8 mouse cellular contexts compared by ENCODE assay signal in the genomic region with DNA sequence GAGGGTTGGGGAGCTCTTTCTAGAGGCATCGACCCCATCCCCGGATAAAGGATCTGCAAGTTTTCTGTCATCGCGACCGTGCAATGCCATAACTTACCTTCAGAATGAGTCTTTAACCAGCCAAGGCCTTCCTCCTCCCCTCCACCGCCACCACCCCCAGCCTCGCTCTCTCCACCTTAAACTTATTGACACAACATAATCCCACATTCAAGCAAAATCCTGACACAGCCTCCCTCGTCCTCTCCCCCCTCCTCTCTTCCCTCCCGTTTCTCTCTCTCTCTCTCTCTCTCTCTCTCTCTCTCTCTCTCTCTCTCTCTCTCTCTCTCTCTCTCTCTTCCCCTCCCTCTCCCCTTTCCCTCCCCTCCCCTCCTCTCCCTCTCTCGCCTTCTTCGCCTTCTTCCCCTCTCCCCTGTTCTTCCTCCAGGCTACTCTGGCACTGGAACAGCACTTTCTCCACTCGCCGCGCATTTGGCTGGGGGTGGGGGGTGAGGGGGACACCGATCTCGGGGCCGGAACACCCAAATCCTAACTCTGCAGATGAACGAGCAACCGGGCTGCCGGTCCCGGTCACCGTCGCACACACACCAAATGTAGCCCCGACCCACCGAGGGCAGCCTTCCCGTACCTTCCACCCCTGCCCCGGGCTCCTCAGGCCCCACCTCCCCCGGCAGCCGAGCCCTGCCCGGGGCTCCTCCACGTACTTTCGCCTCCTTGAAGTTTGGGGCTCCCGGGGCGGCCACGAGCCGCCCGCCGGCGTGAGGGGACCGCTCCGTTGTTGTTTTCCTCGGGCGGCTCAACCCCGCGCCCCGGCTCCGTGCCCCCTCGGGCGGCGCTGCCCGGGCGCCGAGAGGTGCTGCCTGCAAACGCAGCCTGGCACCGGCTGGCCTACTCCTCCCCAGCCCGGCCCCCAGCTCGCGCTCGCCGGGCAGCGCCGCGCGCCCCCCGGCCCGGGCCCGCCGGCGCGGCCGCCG. TPM values are rescaled to one million over a fixed set of nuclear protein-coding genes. Genes with fewer than 3 reads are reported as not detected.
DNase-seq lines count a peak whose midpoint lies in the region; ATAC-seq and TF ChIP-seq lines count a peak whose summit lies in the region.

No protein-coding gene starts in this region.

- no peaks in the 10 kb centered on the region for H3K27me3 ChIP-seq in Patski
- H3K27me3 ChIP-seq in hindbrain, embryonic 13.5 days, result no peaks in the 10 kb centered on the region

- CTCF ChIA-PET in Patski (lab: Charles Lee), result interaction anchor here (0.6 kb wide), 1 partner anchor 98 kb away, joined by 3 read pairs; no protein-coding TSS in a partner anchor

- ATAC-seq in Patski, result peak; percentile 48
- peak; percentile 72 for ATAC-seq in hindbrain, embryonic 13.5 days (ENCODE audit: low FRiP score)
- peak; percentile 9; the same call in 1 of the 2 replicates for ATAC-seq in megakaryocyte, adult 5-6 weeks (ENCODE audit: poor library complexity, severe bottlenecking)

- no peak for DNase-seq in Patski (ENCODE audit: low read depth, low spot score)
- DNase-seq in cerebellum, adult 8-10 months, result peak; percentile 59
- DNase-seq in frontal cortex, postnatal 10 days (ENCODE audit: low spot score in 2 of 2), result peak; percentile 16 to 49
- peak; percentile 3 to 55 for DNase-seq in left cerebral cortex, postnatal 10 days (ENCODE audit: extremely low spot score in 1 of 2, low spot score in 2 of 2)
- DNase-seq in right cerebral cortex, adult 2 months (ENCODE audit: low spot score in 2 of 2), result peak; percentile 14 to 48
- peak; percentile 41 for DNase-seq in urinary bladder, postnatal 25 days (ENCODE audit: low spot score)

- H3K27ac ChIP-seq in hindbrain, embryonic 13.5 days, result peak overlapping the region; percentile 92

- H3K4me2 ChIP-seq in hindbrain, embryonic 13.5 days, result peak overlapping the region; percentile 99

- intact Hi-C loops in left cerebral cortex, postnatal 10 days (cut with DNase I), result loop anchor here (2.0 to 10.0 kb wide), 3 partner anchors 98 to 304 kb away; no protein-coding TSS in a partner anchor

- POLR2A ChIA-PET in Patski (lab: Charles Lee), result no interaction called here

- no peaks in the 10 kb centered on the region for H3K36me3 ChIP-seq in hindbrain, embryonic 13.5 days

- H3K9me3 ChIP-seq in hindbrain, embryonic 13.5 days, result no peaks in the 10 kb centered on the region

- H3K9ac ChIP-seq in hindbrain, embryonic 13.5 days, result peak overlapping the region; percentile 91

- WGBS in hindbrain, embryonic 13.5 days, result under 1% methylated on average over 72 of the region's 72 CpGs

- peak overlapping the region; percentile 91 for H3K4me3 ChIP-seq in hindbrain, embryonic 13.5 days

- in situ Hi-C loops in Patski (cut with MboI; ENCODE audit: low pct_unique_long_range_greater_than_20kb), result loop anchor here (5.0 kb wide), 1 partner anchor 306 kb away; no protein-coding TSS in a partner anchor

- TF ChIP-seq CTCF in Patski (IDR thresholded peaks at IDR 0.05), result no peak

- H3K4me1 ChIP-seq in hindbrain, embryonic 13.5 days (replicated peaks), result peaks cover 7% of the 10 kb centered on the region

RNA-seq across cellular contexts. Expression of a gene that starts 0.9 kb away (rescaled TPM):
- 29.4 TPM for polyA plus RNA-seq in Patski (2021)
- 24.7 and 29.9 TPM in 2 replicates for polyA plus RNA-seq in hindbrain, embryonic 13.5 days (2015; fragmentation: Nextera tagmentation; extraction: Ambion mirVana)
- total RNA-seq in left cerebral cortex, postnatal 10 days (2021), result 1 to 10 TPM; 8.8 to 9.3 TPM
- total RNA-seq in megakaryocyte, adult 5-6 weeks (2015), result 13.8 and 16.5 TPM in 2 replicates
- total RNA-seq in megakaryocyte, adult 5-6 weeks (2017), result 14.6 and 19.4 TPM in 2 replicates

Comparison
In these comparisons a context has a peak if more than half of its experiments do, and no peak if none do; other contexts are left out.
1. ATAC-seq: peak in every context shown above with its lines; median percentile 72 in hindbrain, embryonic 13.5 days; 48 in Patski; 9 in megakaryocyte, adult 5-6 weeks.